Mouse (Mus musculus) ES-Bruce4 (cell line): ENCODE data around the gene Rbm38.

Source experiments
- CTCF ChIP-seq: IDR thresholded peaks from one replicate; pipeline ENCODE4 v1.8.1; 2011; ENCODE audit warnings: low read depth, low read length
- POLR2A ChIP-seq: IDR thresholded peaks from one replicate; pipeline ENCODE4 v1.8.1; 2011; ENCODE audit warnings: low read length; ENCODE audit not compliant: insufficient read depth

GRCm38 (mm10) chr2:173017940-173018339 lies 2.4 kb upstream of the Rbm38 start:
- TF ChIP-seq POLR2A: no peak
- TF ChIP-seq CTCF: no peak
